Mouse (Mus musculus) hindbrain, embryonic 12.5 days (tissue): Measurements from ENCODE around the gene Bri3bp. TPM values are rescaled to one million over a fixed set of nuclear protein-coding genes. Genes with fewer than 3 reads are reported as not detected.

ENCODE experiments used
- microRNA-seq: library from miRNA; unstranded; fragments of <30 nt; microRNA quantifications from one replicate; pipeline ENCODE4, GENCODE M21; 2017
- polyA plus RNA-seq: library from polyadenylated mRNA; unstranded; fragments of >200 nt; fragmentation: Nextera tagmentation; extraction: Ambion mirVana; gene quantifications from 2 replicates; pipeline ENCODE4 v1.2.1, GENCODE M21; 2016

Gene Bri3bp
- polyA plus RNA-seq, 1 experiment from 2014 or later = 39.9 TPM

Small RNA genes within 50 kb of the gene (microRNA-seq; reads per million reads assigned to microRNA genes)
- not detected for gene Gm27551

Other genes with a start within 250 kb of the Bri3bp start
- gene Scarb1, start 100.5 kb upstream of the Bri3bp start, polyA plus RNA-seq = 28.6 and 29.7 TPM in 2 replicates
- 0.58 and 0.82 TPM in 2 replicates for gene Gm10382, start 52.2 kb upstream of the Bri3bp start, polyA plus RNA-seq
- gene Ubc, start 51.4 kb upstream of the Bri3bp start, polyA plus RNA-seq = 1,117 and 1,167 TPM in 2 replicates
- gene Dhx37, start 7.4 kb upstream of the Bri3bp start, polyA plus RNA-seq = 16.7 and 18.0 TPM in 2 replicates
- 62.2 and 64.4 TPM in 2 replicates for gene Aacs, start 34.2 kb downstream of the Bri3bp start, polyA plus RNA-seq
- 2.4 and 3.1 TPM in 2 replicates for gene Tmem132b, start 90.2 kb downstream of the Bri3bp start, polyA plus RNA-seq